Mouse (Mus musculus) adrenal gland, adult 18-20 months (tissue): ENCODE measurements around the gene Gmds. TPM values are rescaled to one million over a fixed set of nuclear protein-coding genes. Genes with fewer than 3 reads are reported as not detected.

Source experiments
- DNase-seq, 2 experiments: peaks; one replicate each; pipeline ENCODE4 v3.0.0; 2021 to 2022; ENCODE audit warnings: low spot score in 2 of 2
- total RNA-seq, 2 experiments: library from RNA; stranded (reverse); gene quantifications; 1 replicate in 1 of 2; 2 replicates in 1 of 2; pipeline ENCODE4 v1.2.3; 2021

Gmds gene
- total RNA-seq, 2 experiments from 2014 or later, result 6.8 to 7.0 TPM

DNA sequence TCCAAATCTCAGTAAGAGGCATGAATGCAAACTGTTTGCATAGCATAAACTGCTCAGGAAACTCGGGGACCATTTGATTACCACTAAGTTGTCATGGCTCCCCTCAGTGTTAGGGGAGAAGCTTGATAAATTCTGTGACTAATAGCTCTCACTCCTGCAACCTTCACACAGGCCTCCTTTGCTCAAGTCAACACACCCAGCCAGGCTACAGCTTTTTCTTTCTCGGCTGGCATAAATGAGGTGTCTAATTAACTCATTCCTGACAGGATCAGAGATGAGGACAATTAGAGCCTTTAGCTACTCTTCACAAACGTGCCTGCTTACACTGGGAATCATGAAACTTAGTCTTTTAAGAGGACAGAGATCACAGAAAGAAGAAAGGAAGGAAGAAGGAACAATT lies 70.3 kb downstream of the Gmds start:
- DNase-seq, result no peak

DNA sequence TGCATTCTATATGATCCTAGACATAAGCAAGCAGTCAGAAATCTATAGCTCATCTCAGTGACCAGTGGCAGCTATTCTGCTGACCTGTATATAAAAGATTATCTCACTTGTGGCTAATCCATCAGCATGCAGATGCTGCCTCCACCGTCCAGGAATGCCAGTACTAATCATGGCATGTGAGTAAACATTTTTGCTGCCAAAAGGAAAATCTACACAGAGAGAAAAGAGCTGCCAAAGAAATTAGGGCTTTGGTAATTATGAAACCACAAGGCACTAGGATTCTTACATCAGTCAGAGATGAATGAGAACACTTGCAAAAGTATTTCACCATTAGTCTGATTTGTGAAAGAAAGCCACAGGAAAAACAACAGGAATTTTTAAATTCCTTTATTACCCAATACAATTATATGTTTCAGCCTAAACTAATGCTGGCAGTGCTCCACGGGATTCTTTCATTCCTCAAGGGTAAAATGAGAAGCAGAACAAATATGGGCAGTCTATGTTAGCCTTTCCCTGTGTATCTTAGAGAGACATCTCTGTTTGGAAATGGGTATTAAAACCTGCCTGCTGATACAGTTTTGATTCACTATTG lies 71.3 kb downstream of the Gmds start:
- DNase-seq, result no peak

DNA sequence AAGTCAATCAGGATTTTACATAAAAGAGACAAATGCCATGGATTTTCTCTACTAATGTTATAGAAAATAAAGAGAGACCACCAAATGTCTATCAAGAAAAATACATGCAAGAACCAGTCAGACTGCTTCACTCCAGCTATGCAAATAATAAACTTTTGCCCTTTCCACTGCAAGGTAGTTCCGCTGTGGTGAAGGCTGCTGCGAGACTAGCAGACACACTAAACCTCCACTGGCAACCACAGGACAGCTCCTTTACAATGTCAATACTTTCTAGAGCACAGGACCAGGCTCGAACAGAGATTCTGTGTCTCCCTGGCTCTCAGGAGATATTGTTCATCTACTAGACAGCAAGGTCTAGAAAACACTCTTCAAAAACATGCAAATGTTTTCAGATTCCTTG lies 71.8 kb downstream of the Gmds start:
- DNase-seq, result no peak

DNA sequence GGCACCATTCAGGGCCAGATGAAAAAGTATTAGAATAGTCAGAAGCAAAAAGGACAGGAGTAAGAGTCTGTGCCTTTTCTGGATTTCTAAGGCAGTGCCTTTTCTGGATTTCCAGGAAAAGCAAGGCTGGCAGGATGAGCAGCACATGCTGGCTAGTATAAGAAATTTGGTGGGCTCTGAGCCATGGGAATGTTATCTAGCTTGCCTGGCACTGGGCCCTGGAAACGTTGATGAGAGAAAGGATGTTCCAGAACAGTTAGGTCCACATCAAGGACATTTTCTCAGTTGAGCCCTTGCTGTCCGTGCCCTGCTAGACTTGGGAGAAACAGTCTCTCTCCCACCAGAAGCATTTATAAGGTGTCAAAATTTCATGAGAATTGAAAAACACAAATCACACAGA lies 82.4 kb downstream of the Gmds start:
- no peak for DNase-seq

DNA sequence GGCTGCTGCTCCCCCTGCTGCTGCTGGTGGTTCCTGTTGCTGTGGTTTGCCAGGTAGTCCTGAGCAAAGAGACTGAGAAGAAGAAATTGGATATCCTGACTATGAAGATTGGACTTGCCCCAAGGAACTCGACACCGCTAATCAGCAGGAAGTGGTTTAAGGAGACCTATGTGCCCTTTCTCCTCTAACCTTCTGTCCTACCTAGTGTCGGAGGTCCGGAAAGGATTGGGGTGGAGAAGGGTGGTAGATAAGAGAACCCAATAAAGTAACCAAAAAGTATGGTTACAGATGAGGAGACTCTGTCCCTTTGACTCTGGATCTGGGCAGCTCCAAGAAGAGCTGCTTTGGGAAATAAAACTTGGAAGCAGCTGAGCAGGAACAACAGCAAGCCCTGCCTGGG lies 86.3 kb downstream of the Gmds start:
- DNase-seq, result no peak

DNA sequence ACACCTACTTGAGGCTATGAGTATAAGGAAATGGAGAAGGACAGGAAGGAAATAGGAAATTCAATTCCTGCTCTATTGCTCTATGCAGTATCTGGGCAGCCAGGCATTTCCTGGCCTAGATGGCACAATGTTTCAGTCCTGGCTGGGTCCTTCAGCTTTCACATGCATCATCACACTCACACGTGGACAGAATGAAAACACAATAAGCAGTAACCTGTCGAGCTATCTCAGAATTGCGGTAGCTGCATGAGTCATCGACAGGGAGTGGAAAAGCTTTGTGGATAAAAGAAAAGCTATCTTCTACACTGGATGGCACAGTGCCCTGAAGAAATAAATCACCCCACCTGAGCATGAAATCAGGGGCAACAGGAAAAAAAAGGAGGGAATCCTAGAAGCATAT lies 96.3 kb downstream of the Gmds start:
- DNase-seq, result no peak

DNA sequence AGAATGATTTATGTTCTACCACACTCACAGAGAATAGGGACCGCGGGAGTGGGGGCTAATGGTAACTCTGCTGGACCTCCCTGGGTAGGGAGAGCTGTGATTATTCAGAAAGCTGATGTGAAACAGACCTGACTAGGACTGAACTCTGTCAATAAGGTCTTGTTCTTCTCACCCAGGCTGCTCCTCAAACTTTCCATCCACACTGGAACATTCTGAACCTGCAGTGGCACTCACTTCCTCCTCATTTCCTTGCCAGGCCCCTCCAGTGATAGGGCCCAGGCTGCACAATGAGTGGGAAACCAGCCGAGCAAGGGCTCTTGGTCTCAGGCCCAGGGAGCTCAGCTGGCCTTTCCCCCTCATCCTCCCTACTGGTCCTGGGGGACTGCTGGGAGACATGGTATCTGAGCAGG lies 102.3 kb downstream of the Gmds start:
- peak in 1 of 2 experiments; percentile 22 for DNase-seq

DNA sequence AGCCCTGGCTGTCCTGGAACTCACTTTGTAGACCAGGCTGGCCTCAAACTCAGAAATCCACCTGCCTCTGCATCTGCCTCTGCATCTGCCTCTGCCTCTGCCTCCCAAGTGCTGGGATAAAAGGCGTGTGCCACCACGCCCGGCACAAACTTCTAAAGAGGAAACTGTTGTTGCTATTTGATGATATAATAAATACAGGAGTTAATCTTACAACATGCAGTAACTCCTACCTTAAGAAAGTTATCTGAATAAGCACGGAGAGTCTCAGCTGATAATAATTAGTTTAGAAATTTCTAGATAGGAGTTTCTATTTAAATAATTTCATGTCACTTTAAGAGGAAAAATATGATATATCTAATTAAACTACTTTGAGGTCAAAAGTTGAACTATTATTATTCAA lies 103.5 kb downstream of the Gmds start:
- no peak for DNase-seq

DNA sequence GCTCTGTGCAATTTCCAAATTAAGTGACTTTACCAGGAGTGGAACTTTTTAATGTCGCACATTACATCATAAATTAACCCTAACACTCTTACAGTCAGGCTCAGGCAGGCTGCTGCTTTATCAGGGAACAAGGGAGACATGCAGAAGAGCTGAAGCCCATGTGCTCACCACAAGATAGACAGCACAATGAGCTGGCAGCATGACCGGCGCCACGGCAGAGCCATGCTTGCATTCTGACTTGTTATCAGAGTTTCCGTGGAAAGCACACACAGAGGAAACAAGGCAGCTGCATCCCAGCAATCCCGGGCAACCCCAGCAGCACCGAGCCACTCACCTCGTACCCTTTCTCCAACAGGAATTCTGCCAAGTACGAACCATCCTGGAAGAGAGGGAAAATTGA lies 104.5 kb downstream of the Gmds start:
- DNase-seq, result no peak

DNA sequence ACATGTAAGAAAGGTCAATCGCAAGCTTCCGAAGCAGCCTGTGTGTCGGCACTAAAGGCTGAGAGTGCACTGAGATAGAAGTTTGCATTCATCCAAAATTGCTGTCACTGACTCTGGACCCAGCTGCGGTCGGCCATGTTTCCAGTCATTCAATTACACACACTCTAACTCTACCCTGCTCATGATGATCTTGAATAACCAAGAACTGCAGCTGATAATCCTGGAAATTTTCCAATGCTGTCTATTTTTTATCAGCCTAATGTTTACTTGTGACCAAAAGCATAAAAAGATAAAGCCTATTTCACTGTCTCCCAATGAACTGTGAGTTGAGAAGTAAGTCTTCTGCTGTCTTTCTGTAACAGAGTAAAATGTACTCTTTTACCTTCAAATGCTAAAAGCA lies 106.1 kb downstream of the Gmds start:
- no peak for DNase-seq

DNA sequence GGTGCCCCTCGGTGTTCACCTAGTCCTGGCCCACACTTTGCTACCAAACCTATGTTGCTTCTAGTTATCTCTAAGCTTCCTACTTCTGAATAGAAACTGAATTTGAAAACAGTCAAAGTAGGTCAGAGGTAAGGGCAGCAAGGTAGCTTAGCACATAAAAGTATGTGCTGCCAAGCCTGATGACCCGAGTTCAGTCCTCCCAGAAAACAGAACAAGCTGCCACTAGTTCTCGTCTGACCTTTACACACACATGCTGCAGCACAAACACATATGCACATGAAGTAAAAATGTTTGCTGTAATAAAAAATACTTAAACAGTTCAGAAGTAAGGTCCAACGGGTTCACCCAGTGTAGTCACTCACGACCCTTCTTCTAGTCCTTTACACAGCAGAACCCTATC lies 106.6 kb downstream of the Gmds start:
- DNase-seq, result no peak

DNA sequence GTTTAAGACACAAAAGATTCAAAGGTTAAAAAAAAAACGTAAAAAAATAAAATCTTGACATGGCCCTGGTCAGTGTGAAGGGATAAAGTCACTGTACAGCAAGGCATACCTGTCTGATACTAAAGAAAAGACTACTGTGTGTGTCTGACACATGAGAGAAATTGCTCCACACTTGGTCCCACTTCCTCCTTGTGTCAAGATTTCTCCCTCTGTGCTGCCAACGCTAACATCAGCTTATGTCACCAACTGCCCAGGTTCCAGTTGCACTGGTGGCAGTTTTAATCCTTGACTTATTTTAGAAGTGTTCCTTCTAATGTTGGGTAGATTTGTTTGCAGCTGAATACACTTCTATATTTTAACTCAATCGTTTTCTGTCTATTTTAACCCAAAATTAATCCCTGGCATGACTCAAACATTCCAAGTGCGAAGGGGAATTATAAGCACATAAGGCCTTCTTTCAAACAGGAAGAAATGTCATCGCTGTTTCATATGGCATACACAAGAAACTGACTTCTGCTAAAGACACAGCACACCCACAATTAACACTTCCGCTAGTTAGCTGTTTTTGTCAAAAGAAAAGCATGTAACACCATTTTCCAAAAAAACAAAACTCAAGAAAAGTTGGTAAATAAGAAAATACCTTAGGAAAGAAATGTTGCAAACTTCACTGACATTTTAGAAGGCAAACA lies 110.5 kb downstream of the Gmds start:
- DNase-seq, result no peak

DNA sequence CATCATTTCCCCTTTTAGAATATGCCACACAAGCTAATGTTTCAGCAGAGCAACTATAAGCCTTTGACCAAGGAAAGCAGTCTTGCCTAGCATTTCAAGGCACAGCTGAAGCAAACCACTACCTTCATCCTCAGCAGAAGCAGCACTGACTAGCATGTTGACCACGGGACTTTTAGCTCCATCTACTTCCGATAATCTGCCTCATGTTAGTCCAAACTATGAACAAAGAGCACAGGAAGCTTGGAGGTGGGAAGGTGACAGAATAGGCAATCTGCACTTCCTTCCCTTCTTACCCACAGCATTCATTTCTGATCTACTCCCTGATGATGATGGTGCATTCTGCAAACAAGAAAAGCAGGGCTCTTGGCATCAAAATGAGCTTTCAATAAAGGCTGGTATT lies 120.9 kb downstream of the Gmds start:
- DNase-seq, result no peak

DNA sequence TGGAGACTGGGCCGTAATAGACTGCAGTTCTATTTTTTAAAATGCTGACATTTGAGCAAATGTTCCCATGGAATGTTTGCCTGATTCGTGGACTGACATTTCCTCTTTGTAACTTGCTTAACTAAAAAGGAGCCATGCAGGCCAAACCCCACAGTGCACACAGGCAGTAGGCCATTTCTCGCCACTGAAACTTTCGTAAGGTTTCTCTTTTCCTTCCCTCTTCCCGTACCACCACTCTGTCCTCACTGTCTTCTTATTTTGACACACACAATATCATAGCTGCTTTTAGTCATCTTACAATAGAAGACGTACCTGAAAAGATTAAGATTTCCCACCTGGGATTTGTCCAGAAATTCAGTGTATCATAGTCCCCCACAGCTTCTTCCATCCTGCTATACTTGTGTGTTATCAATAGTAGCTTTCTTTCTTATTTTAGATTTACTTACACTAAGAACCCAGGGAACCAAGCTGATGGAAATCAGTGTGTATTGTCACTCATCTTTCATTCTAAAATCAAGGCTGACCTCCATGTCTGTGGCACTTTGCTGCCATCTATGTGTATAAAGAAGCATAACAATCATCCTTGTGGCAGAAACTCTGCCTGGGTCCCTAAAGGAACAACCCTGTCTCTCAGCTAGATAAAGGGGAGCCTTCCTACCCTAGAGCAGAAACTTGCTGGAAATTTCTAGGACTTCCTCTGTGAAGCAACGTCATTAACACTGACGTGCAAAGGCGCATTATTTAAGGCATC lies 124.7 kb downstream of the Gmds start:
- DNase-seq, result no peak

DNA sequence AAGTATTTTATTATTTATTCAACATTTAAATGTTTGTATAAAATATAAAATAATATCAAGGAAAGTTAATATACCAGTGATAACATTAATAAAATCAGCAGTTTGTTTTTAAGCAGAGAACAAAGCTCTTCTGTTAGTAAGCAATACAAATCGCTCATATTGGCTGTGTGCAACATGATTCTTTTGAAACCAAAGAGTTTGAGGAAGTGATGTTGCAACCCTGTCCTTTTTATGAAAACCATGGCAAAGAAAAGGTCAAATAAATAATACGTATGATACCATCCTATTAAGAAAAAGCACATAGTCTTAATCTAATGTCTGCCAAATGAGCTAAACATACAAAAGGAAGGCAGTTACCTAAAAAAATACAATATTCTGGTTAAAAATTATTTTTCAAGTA lies 126.4 kb downstream of the Gmds start:
- no peak for DNase-seq

DNA sequence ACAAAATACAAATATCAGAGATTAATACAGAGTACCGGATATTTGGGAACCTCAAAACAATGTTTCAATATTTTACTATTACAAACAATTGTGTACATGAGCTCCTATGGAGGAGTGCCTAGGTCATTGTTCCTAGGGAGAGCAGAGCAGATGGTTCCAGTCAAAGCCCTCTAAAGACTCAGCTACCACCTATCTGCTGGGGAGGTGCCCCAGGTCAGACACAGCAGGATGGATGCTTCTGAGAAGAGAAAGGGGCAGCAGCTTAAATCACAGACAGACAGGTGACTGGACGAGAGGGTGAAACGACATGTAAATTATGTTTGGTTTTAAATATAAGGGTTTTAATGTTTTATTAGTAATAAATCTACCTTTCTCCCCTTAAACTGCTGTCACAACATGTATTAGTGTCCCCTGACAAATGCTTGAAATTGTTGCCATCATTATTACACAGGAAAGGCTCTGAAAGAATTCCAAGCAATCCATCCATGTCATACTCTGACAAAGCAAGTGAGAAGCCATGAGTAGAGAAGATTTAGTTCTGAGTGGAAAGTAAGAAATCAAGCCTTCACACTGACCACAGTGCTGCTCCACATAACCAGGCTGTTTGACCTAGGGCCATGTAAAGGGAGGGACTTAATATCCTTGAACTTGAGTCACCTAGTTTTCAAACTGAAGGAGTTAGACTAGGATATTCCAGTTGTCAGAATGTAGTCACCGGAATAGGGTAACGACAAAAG lies 131.2 kb downstream of the Gmds start:
- no peak for DNase-seq

DNA sequence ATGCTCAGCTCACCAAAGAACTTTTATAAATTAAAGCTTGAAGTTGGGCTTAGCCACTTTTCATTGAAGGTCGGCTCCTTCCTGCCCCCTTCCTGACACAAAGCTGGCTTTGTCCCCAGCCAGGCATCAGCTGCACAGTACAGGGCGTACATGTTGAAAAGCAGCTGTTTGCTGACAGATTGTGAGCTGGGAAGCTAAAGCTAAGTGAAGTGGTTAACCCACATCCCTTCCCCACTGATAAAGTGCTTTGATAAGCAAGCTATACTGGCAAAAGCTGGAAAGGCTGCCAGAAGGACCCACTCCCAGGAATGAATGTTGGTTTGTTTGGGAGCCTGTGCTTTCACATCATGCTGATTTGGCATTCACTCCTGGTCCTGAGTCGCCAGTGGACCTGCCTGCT lies 158.6 kb downstream of the Gmds start:
- DNase-seq, result no peak

DNA sequence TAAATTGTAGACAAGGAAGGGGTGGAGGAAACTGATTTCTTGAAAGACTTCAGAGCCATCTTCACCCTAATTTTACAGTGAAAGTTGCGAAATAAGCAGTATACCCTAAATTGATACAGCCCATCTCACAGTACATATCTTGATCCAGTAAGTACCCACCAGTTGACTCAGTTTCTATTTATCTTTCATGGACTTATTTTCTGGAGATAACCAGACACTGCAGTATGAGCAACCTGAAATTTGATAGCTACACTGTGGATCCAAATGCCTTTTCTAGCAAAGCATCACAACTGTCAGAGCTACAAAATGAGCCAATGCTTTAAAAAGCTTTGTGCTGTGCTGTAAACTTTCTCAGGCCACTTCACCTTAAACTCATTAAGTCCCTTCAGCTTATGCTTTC lies 159.9 kb downstream of the Gmds start:
- no peak for DNase-seq

DNA sequence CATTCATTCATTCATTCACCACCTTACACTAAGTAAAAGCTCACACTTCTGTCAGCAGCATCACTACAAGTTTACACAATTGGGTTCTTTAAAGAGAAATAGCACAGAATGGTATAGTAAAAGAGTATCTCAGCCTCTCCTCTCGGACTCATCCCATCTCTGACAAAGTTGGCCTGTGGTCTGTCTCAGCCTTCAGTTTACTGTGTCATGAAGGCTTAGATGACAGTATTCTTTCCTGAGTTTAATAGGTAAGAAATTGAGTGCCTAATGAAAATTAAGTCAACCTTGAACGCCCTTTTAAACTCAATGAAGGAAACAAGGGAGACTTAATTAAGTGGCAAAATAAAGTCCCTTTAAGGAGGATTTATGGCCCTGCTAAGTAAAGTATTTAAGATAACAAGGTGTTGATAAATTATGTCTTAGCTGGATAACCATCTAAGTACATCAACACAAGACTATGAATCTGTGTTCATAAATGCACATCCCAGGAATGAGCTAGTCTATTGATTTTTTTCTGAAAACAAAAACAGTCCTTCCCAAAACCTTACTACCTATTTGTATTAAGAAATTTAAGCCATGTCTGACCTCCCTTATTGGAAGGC lies 160.6 kb downstream of the Gmds start:
- no peak for DNase-seq

DNA sequence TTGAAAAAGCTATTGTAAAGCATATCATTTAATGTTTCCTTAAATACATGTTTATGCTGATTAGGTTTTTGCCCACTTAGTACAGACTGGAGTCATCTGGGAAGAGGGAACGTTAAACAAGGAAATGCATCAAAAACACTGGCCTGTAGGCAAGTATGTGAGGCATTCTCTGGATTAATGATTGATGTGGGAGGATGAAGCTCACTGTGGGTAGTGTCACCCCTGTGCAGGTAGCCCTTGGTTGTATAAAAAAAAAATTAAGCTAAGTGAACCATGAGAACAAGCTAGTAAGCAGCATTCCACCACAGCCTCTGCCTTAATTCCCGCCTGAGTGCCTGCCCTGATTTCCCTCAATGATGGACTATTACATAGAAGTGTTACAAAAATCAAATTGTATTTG lies 163.5 kb downstream of the Gmds start:
- no peak for DNase-seq

DNA sequence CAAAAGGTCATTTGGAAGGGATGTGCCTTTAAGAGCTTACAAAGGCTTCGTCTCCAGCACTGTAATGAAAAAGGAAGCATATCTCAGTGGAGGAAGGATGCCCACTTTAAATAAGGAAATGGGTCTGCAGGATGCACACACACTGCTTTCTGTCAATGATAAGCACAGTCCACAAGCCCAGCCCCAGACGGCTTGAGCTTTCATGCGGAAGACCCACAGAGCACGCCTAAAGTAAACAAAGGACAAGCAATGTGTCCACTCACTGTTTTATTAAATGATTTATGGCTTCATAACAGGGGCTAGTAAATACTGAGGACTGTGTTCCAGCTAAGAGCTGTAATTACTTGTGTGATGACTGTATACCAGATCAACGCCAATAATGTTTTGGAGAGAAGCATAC lies 169.4 kb downstream of the Gmds start:
- no peak for DNase-seq

DNA sequence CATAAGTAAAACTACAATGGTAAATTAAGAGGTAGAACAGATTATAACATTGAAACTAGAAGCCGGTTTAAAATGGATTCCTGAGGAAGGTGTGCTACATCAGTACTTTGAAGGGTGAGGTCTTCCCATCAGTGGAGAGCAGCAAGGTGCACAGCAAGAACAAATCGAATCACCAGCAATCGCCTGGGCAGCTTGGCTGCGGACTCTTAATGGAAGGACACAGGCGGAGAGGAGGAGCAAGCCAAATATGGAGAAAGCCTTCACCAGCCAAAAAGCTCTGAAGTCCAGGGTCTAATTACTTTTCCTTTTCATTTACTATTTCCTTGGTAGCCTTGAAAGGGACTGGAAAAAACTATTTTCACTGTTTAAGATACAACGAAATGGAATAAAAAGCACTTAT lies 170.7 kb downstream of the Gmds start:
- DNase-seq, result no peak
